Mouse (Mus musculus) midbrain, embryonic 16.5 days (tissue): ENCODE measurements at regions not wholly inside any gene's neighbourhood (a gene's known extent, or its start where the extent isn't known, plus 50 kb on each side); places are given as distances from the start of the nearest gene placed in this dataset.
A peak's percentile ranks its signal among the peaks of the same experiment; 100 is the strongest.

Experiments used
- ATAC-seq: fragments of 200-750 bp; cut with Nextera tagmentation; 2 replicates; pipeline ENCODE4 v1.8.0; 2017; ENCODE audit warnings: moderate TSS enrichment
- H3K27ac ChIP-seq: fragments of 300-500 bp; sonication (generic); 2 replicates; pipeline ENCODE4 v1.5.1; 2014; ENCODE audit warnings: mild to moderate bottlenecking, low read length, mixed read lengths
- H3K27me3 ChIP-seq: fragments of 300-500 bp; sonication (generic); 2 replicates; pipeline ENCODE4 v1.6.1; 2014; ENCODE audit warnings: low read depth, low read length, mixed read lengths; ENCODE audit not compliant: control insufficient read depth, insufficient read depth
- H3K36me3 ChIP-seq: fragments of 300-500 bp; sonication (generic); 2 replicates; pipeline ENCODE4 v1.6.1; 2014; ENCODE audit warnings: mild to moderate bottlenecking, low read length, moderate library complexity, mixed read lengths; ENCODE audit not compliant: control insufficient read depth, insufficient read depth
- H3K4me1 ChIP-seq: fragments of 300-500 bp; sonication (generic); 2 replicates; pipeline ENCODE4 v1.6.1; 2014; ENCODE audit warnings: mild to moderate bottlenecking, low read length, mixed read lengths; ENCODE audit not compliant: control insufficient read depth, insufficient read depth
- H3K4me2 ChIP-seq: fragments of 300-500 bp; sonication (generic); 2 replicates; pipeline ENCODE4 v1.6.1; 2014; ENCODE audit warnings: mild to moderate bottlenecking, low read length, mixed read lengths
- H3K4me3 ChIP-seq: fragments of 300-500 bp; sonication (generic); 2 replicates; pipeline ENCODE4 v1.5.1; 2014; ENCODE audit warnings: low read depth, mild to moderate bottlenecking, low read length, moderate library complexity, mixed read lengths
- H3K9ac ChIP-seq: fragments of 300-500 bp; sonication (generic); 2 replicates; pipeline ENCODE4 v1.6.1; 2014; ENCODE audit warnings: low read depth, low read length, mixed read lengths
- H3K9me3 ChIP-seq: fragments of 300-500 bp; sonication (generic); replicated peaks from 2 replicates; pipeline ENCODE4 v1.6.1; 2014; ENCODE audit warnings: mild to moderate bottlenecking, low read length, mixed read lengths; ENCODE audit not compliant: control insufficient read depth, poor library complexity, severe bottlenecking
- WGBS: fragments of 180-500 bp; shearing (Covaris S2); extraction: QIAGEN DNeasy Blood & Tissue Kit; methylation state at CpG from one replicate; pipeline ENCODE4 v1.1.7; 2014; 5-methylcytosine and 5-hydroxymethylcytosine counted together

- H3K4me2 ChIP-seq, result no peak overlapping the region
- no peaks in the 10 kb centered on the region for H3K36me3 ChIP-seq
- no peaks in the 10 kb centered on the region for H3K27me3 ChIP-seq
- H3K27ac ChIP-seq, result no peak overlapping the region
- no peaks in the 10 kb centered on the region for H3K9me3 ChIP-seq
- no peak overlapping the region for H3K9ac ChIP-seq
- H3K4me1 ChIP-seq, result no peaks in the 10 kb centered on the region
- no peak overlapping the region for H3K4me3 ChIP-seq
- ATAC-seq, result peak; percentile 85; the same call in 1 of the 2 replicates
- 54% methylated on average over 3 of the region's 3 CpGs for WGBS
Measured at GRCm38 (mm10) chr8:73512613-73513012, 159.3 kb upstream of the Large1 start.
